Mouse (Mus musculus) T-helper 17 cell (primary cell): ENCODE data around the gene Ywhae.

Source experiments
- in situ Hi-C, 2 experiments: fragments of 300-600 bp; cut with MboI, MseI; formaldehyde crosslinking; loops; 1 replicate in 1 of 2; 2 replicates in 1 of 2; pipeline ENCODE4 v1.15.1; 2025; ENCODE audit warnings: high pct_unique_total_duplicates in 2 of 2

The Ywhae gene

GRCm38 (mm10) chr11:75792535-75792934 is 59.9 kb downstream of the Ywhae start:
- in situ Hi-C loops, result no loop called here

GRCm38 (mm10) chr11:75793351-75793750 is 60.7 kb downstream of the Ywhae start:
- in situ Hi-C loops, result no loop called here

GRCm38 (mm10) chr11:75794602-75795320 is 62.1 kb downstream of the Ywhae start:
- in situ Hi-C loops, result no loop called here

GRCm38 (mm10) chr11:75795321-75795636 is 62.6 kb downstream of the Ywhae start:
- in situ Hi-C loops, result no loop called here

- in situ Hi-C loops, result no loop called here
These were observed 63.4 kb downstream of the Ywhae start, which contains the start of gene Doc2b for GRCm38 (mm10) chr11:75796029-75796445. Doc2b (minus strand) TSS chr11:75796049.

- in situ Hi-C loops, result no loop called here
These were observed 64.0 kb downstream of the Ywhae start for GRCm38 (mm10) chr11:75796536-75797246.

GRCm38 (mm10) chr11:75801369-75801768 is 68.7 kb downstream of the Ywhae start:
- in situ Hi-C loops, result no loop called here

- in situ Hi-C loops, result no loop called here
These were observed 69.3 kb downstream of the Ywhae start for GRCm38 (mm10) chr11:75801771-75802550.

- in situ Hi-C loops, result no loop called here
These were observed 74.8 kb downstream of the Ywhae start for GRCm38 (mm10) chr11:75807486-75807885.

GRCm38 (mm10) chr11:75810526-75810925 is 77.9 kb downstream of the Ywhae start:
- in situ Hi-C loops, result no loop called here

GRCm38 (mm10) chr11:75811900-75812299 is 79.2 kb downstream of the Ywhae start:
- in situ Hi-C loops, result no loop called here

- in situ Hi-C loops, result no loop called here
These were observed 80.4 kb downstream of the Ywhae start for GRCm38 (mm10) chr11:75813085-75813484.
